Mouse (Mus musculus) kidney, postnatal 0 days (tissue): Measurements from ENCODE around the gene Ndufs7. TPM values are rescaled to one million over a fixed set of nuclear protein-coding genes. Genes with fewer than 3 reads are reported as not detected.

Experiments
- ATAC-seq: fragments of 200-750 bp; cut with Nextera tagmentation; replicated peaks from 2 replicates; pipeline ENCODE4 v1.8.0; 2017; ENCODE audit warnings: low read depth, moderate number of reproducible peaks, moderate TSS enrichment, moderate library complexity; ENCODE audit not compliant: low FRiP score
- DNase-seq: peaks from one replicate; pipeline ENCODE4 v3.0.0-alpha.2; 2016; ENCODE audit warnings: low spot score
- H3K27ac ChIP-seq: fragments of 300-500 bp; sonication (generic); 2 replicates; pipeline ENCODE4 v1.5.1; 2014; ENCODE audit warnings: mild to moderate bottlenecking
- H3K27me3 ChIP-seq: fragments of 300-500 bp; sonication (generic); 2 replicates; pipeline ENCODE4 v1.6.1; 2014; ENCODE audit warnings: low read length, mixed read lengths; ENCODE audit not compliant: insufficient read depth
- H3K36me3 ChIP-seq: fragments of 300-500 bp; sonication (generic); 2 replicates; pipeline ENCODE4 v1.6.1; 2014; ENCODE audit warnings: low read length, mixed read lengths; ENCODE audit not compliant: insufficient read depth
- H3K4me1 ChIP-seq: fragments of 300-500 bp; sonication (generic); replicated peaks from 2 replicates; pipeline ENCODE4 v1.6.1; 2014; ENCODE audit warnings: antibody characterized with exemption, low read length, mixed read lengths; ENCODE audit not compliant: insufficient read depth
- H3K4me2 ChIP-seq: fragments of 300-500 bp; sonication (generic); 2 replicates; pipeline ENCODE4 v1.6.1; 2014; ENCODE audit warnings: mild to moderate bottlenecking, low read length, moderate library complexity, mixed read lengths
- H3K4me3 ChIP-seq: fragments of 300-500 bp; sonication (generic); replicated peaks from 2 replicates; pipeline ENCODE4 v1.5.1; 2014; ENCODE audit warnings: low read depth, low read length
- H3K9ac ChIP-seq: fragments of 300-500 bp; sonication (generic); 2 replicates; pipeline ENCODE4 v1.6.1; 2014; ENCODE audit warnings: low read depth, low read length
- H3K9me3 ChIP-seq: fragments of 300-500 bp; sonication (generic); replicated peaks from 2 replicates; pipeline ENCODE4 v1.6.1; 2016; ENCODE audit warnings: low read length, inconsistent platforms, mixed read lengths
- CTCF ChIP-seq: IDR thresholded peaks from 2 replicates; pipeline ENCODE4 v1.5.1; 2016; ENCODE audit warnings: antibody characterized with exemption, low read depth, mild to moderate bottlenecking, moderate library complexity
- WGBS: fragments of 180-500 bp; shearing (Covaris S2); extraction: QIAGEN DNeasy Blood & Tissue Kit; methylation state at CpG from one replicate; pipeline ENCODE4 v1.1.7; 2014; 5-methylcytosine and 5-hydroxymethylcytosine counted together
- polyA plus RNA-seq: library from polyadenylated mRNA; unstranded; fragments of >200 nt; fragmentation: Nextera tagmentation; extraction: Ambion mirVana; gene quantifications from 2 replicates; pipeline ENCODE4 v1.2.1, GENCODE M21; 2015

Gene Ndufs7
- polyA plus RNA-seq = 537 and 556 TPM in 2 replicates

- WGBS = under 1% methylated on average over 53 of the region's 53 CpGs
- no peak for TF ChIP-seq CTCF
- peak within 1 kb of the TSS; percentile 88 for H3K27ac ChIP-seq
These were observed at the start of gene Ndufs7 for GRCm38 (mm10) chr10:80248971-80249640. Gene Ndufs7, plus strand, starts transcription at chr10:80249121.

GRCm38 (mm10) chr10:80199440-80200008, 49.4 kb upstream of the Ndufs7 start:
- 52% methylated on average over 3 of the region's 3 CpGs for WGBS
- peak; percentile 93 for DNase-seq
- Histone ChIP-seq H3K4me1 (no peaks in the 10 kb centered on the region), H3K27me3 (no peaks in the 10 kb centered on the region), H3K9me3 (no peaks in the 10 kb centered on the region), H3K27ac (no peak overlapping the region), H3K36me3 (no peaks in the 10 kb centered on the region), H3K9ac (no peak overlapping the region), H3K4me3 (no peak overlapping the region), H3K4me2 (no peak overlapping the region)
- peak; percentile 80; the same call in 1 of the 2 replicates for ATAC-seq
- peak; percentile 94 for TF ChIP-seq CTCF

More at GRCm38 (mm10) chr10:80248971-80249640, at the start of gene Ndufs7:
- Histone ChIP-seq H3K36me3 (peaks cover 11% of the 10 kb centered on the region), H3K4me1 (peaks cover 6% of the 10 kb centered on the region), H3K9ac (peak within 1 kb of the TSS; percentile 84), H3K4me3 (peak within 1 kb of the TSS; percentile 82), H3K27me3 (no peaks in the 10 kb centered on the region), H3K9me3 (no peaks in the 10 kb centered on the region), H3K4me2 (peak within 1 kb of the TSS; percentile 78)
- ATAC-seq = peak; percentile 89
- DNase-seq = peak; percentile 94

- Histone ChIP-seq H3K9ac (no peak overlapping the region), H3K4me3 (no peak overlapping the region), H3K4me2 (no peak overlapping the region), H3K4me1 (no peaks in the 10 kb centered on the region), H3K27me3 (no peaks in the 10 kb centered on the region), H3K27ac (no peak overlapping the region), H3K36me3 (no peaks in the 10 kb centered on the region), H3K9me3 (no peaks in the 10 kb centered on the region)
- TF ChIP-seq CTCF = no peak
- ATAC-seq (no peak), DNase-seq (no peak)
- WGBS = 77% methylated on average over 6 of the region's 6 CpGs
These were observed 48.4 kb upstream of the Ndufs7 start for GRCm38 (mm10) chr10:80200485-80200884.

GRCm38 (mm10) chr10:80204055-80204454, 44.9 kb upstream of the Ndufs7 start:
- no peaks in the 10 kb centered on the region for H3K27me3 ChIP-seq
- no peak for ATAC-seq
- peaks cover 1% of the 10 kb centered on the region; the same call in 1 of the 2 replicates for H3K4me1 ChIP-seq
- H3K9me3 ChIP-seq = no peaks in the 10 kb centered on the region
- TF ChIP-seq CTCF = no peak
- H3K4me2 ChIP-seq = no peak overlapping the region
- no peak overlapping the region for H3K9ac ChIP-seq
- 21% methylated on average over 7 of the region's 7 CpGs for WGBS
- H3K27ac ChIP-seq = no peak overlapping the region
- no peaks in the 10 kb centered on the region for H3K36me3 ChIP-seq
- no peak for DNase-seq
- no peak overlapping the region for H3K4me3 ChIP-seq

- WGBS = 84% methylated on average over 1 of the region's 1 CpGs
- Histone ChIP-seq H3K9me3 (no peaks in the 10 kb centered on the region), H3K4me3 (no peak overlapping the region), H3K4me1 (peaks cover 4% of the 10 kb centered on the region; the same call in 1 of the 2 replicates), H3K27ac (no peak overlapping the region), H3K9ac (no peak overlapping the region), H3K27me3 (no peaks in the 10 kb centered on the region), H3K36me3 (no peaks in the 10 kb centered on the region), H3K4me2 (no peak overlapping the region)
- DNase-seq (no peak), ATAC-seq (no peak)
- no peak for TF ChIP-seq CTCF
These were observed 41.7 kb upstream of the Ndufs7 start for GRCm38 (mm10) chr10:80207201-80207600.

GRCm38 (mm10) chr10:80207676-80208075, 41.2 kb upstream of the Ndufs7 start:
- no peak overlapping the region for H3K4me2 ChIP-seq
- no peak overlapping the region for H3K27ac ChIP-seq
- H3K9me3 ChIP-seq = no peaks in the 10 kb centered on the region
- no peaks in the 10 kb centered on the region for H3K27me3 ChIP-seq
- ATAC-seq = no peak
- TF ChIP-seq CTCF = no peak
- H3K4me1 ChIP-seq = peaks cover 4% of the 10 kb centered on the region; the same call in 1 of the 2 replicates
- H3K36me3 ChIP-seq = no peaks in the 10 kb centered on the region
- no peak overlapping the region for H3K4me3 ChIP-seq
- DNase-seq = no peak
- no peak overlapping the region for H3K9ac ChIP-seq
- WGBS = 75% methylated on average over 10 of the region's 10 CpGs
